Mouse (Mus musculus) embryonic facial prominence, embryonic 11.5 days (tissue): ENCODE measurements at regions not wholly inside any gene's neighbourhood (a gene's known extent, or its start where the extent isn't known, plus 50 kb on each side); places are given as distances from the start of the nearest gene placed in this dataset.
A peak's percentile ranks its signal among the peaks of the same experiment; 100 is the strongest.

Experiments
- ATAC-seq: fragments of 200-750 bp; cut with Nextera tagmentation; replicated peaks from 2 replicates; pipeline ENCODE4 v1.8.0; 2017; ENCODE audit warnings: low read depth; ENCODE audit not compliant: insufficient number of reproducible peaks, low FRiP score, low TSS enrichment
- DNase-seq: peaks from one replicate; pipeline ENCODE4 v3.0.0-alpha.2; 2015; ENCODE audit warnings: low spot score
- H3K27ac ChIP-seq: fragments of 300-500 bp; sonication (generic); replicated peaks from 2 replicates; pipeline ENCODE4 v1.5.1; 2014; ENCODE audit warnings: mild to moderate bottlenecking, low read depth, low read length, control low read depth
- H3K27me3 ChIP-seq: fragments of 300-500 bp; sonication (generic); 2 replicates; pipeline ENCODE4 v1.6.1; 2014; ENCODE audit warnings: mild to moderate bottlenecking, low read length, moderate library complexity, mixed read lengths; ENCODE audit not compliant: control insufficient read depth, insufficient read depth
- H3K36me3 ChIP-seq: fragments of 300-500 bp; sonication (generic); replicated peaks from 2 replicates; pipeline ENCODE4 v1.6.1; 2014; ENCODE audit warnings: low read depth, mild to moderate bottlenecking, low read length, moderate library complexity, mixed read lengths; ENCODE audit not compliant: control insufficient read depth, insufficient read depth
- H3K4me1 ChIP-seq: fragments of 300-500 bp; sonication (generic); 2 replicates; pipeline ENCODE4 v1.6.1; 2014; ENCODE audit warnings: low read length, mixed read lengths; ENCODE audit not compliant: control insufficient read depth, insufficient read depth
- H3K4me2 ChIP-seq: fragments of 300-500 bp; sonication (generic); 2 replicates; pipeline ENCODE4 v1.6.1; 2014; ENCODE audit warnings: low read depth, mild to moderate bottlenecking, control low read depth, low read length, moderate library complexity
- H3K4me3 ChIP-seq: fragments of 300-500 bp; sonication (generic); 2 replicates; pipeline ENCODE4 v1.5.1; 2014; ENCODE audit warnings: low read depth, low read length, control low read depth
- H3K9ac ChIP-seq: fragments of 300-500 bp; sonication (generic); replicated peaks from 2 replicates; pipeline ENCODE4 v1.6.1; 2014; ENCODE audit warnings: mild to moderate bottlenecking, control low read depth, low read length
- H3K9me3 ChIP-seq: fragments of 300-500 bp; sonication (generic); replicated peaks from 2 replicates; pipeline ENCODE4 v1.6.1; 2016; ENCODE audit warnings: mild to moderate bottlenecking, low read length, inconsistent platforms, mixed read lengths; ENCODE audit not compliant: control insufficient read depth
- WGBS: fragments of 180-500 bp; shearing (Covaris S2); extraction: QIAGEN DNeasy Blood & Tissue Kit; methylation state at CpG from one replicate; pipeline ENCODE4 v1.1.7; 2014; 5-methylcytosine and 5-hydroxymethylcytosine counted together

DNA sequence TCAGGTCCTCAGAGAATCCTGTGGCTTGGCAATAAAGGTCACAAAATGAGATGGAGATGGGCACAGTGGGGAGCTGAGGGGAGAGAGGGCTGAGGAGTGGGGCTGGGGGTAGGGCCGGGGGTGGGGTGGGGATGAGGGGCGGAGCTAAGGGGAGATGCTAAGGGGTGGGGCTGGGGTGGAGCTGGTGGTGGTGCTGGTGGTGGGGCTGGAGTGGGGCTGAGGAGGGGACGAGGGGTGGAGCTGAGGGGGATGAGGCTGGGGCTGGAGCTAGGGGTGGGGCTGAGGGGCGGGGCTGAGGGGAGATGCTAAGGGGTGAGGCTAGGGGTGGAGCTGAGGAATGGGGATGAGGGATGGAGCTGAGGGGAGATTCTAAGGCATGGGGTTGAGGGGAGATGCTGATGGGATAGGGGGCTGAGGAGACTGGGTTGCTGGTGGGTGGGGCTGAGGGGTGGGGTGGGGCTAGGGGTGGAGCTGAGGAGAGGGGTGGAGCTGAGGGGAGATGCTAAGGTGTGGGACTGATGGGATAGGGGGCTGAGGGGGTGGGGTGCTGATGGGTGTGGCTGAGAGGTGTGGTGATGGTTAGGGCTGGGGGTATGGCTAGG lies 165.5 kb downstream of the Suds3 start:
- Histone ChIP-seq H3K27me3 (no peaks in the 10 kb centered on the region), H3K27ac (no peak overlapping the region), H3K9ac (no peak overlapping the region), H3K9me3 (no peaks in the 10 kb centered on the region), H3K36me3 (no peaks in the 10 kb centered on the region), H3K4me2 (no peak overlapping the region), H3K4me3 (no peak overlapping the region), H3K4me1 (no peaks in the 10 kb centered on the region)
- ATAC-seq = no peak
- no peak for DNase-seq
- 18% methylated on average over 3 of the region's 4 CpGs for WGBS

DNA sequence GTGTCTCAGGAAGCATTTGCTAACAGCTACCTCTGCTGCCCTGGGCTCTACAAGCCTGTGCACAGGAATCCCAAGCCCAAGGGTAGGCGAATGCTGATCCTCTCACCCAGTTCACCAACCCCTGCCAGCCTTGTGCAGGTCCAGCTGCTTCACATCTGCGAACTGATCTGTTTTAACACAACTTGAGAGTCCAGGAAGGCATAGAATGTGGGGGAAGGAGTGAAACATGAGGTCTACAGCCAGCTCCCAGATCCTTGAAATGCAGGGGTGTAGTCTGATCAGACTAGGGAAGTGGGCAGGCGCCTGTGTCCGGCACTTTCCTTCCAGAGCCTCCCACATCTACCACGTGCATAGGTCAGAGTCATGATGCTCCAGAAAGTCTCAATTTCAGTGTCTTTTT lies 181.3 kb downstream of the Suds3 start:
- DNase-seq = no peak
- ATAC-seq = no peak
- H3K9me3 ChIP-seq = no peaks in the 10 kb centered on the region
- no peaks in the 10 kb centered on the region for H3K4me1 ChIP-seq
- H3K4me2 ChIP-seq = no peak overlapping the region
- H3K27me3 ChIP-seq = no peaks in the 10 kb centered on the region
- no peak overlapping the region for H3K9ac ChIP-seq
- H3K36me3 ChIP-seq = no peaks in the 10 kb centered on the region
- 69% methylated on average over 5 of the region's 5 CpGs for WGBS
- no peak overlapping the region for H3K4me3 ChIP-seq
- no peak overlapping the region for H3K27ac ChIP-seq

DNA sequence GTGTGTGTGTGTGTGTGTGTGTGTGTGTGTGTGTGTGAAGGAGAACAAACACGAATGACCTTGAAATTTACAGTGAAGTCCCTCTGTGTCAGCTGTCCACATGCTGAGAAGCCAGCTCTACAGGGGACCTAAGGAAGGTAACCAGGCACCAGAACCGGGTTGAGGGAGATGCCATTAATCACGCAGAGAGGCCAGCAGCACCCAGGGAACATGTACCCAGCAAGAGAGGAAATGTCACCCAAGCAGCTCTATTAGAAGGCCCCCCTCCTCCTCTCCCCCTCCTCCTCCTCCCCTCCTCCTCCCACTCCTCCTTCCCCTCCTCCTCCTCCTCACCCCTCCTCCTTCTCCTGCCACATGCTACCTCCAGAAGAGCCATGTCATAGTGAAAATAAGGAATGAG lies 181.8 kb downstream of the Suds3 start:
- DNase-seq (no peak), ATAC-seq (no peak)
- Histone ChIP-seq H3K27me3 (no peaks in the 10 kb centered on the region), H3K9ac (no peak overlapping the region), H3K4me2 (no peak overlapping the region), H3K27ac (no peak overlapping the region), H3K36me3 (no peaks in the 10 kb centered on the region), H3K4me1 (no peaks in the 10 kb centered on the region), H3K4me3 (no peak overlapping the region), H3K9me3 (no peaks in the 10 kb centered on the region)
- 45% methylated on average over 3 of the region's 3 CpGs for WGBS

DNA sequence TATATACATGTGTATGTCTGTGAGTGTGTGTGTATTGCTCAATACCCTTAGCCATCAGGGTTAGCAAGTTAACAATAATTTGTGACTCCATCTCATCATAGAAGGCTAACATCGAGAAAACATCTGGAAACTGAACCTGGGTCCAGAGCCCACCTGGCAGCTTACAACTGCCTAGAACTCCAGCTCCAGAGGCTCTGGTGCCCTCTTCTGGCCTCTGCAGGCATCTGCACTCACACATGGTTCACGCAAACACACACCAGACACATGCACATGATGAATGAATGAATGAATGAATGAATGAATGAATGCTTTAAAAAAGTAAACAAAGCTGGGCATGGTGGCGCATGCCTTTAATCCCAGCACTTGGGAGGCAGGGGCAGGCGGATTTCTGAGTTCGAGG lies 182.8 kb downstream of the Suds3 start:
- no peak for ATAC-seq
- WGBS = 89% methylated on average over 5 of the region's 5 CpGs

DNA sequence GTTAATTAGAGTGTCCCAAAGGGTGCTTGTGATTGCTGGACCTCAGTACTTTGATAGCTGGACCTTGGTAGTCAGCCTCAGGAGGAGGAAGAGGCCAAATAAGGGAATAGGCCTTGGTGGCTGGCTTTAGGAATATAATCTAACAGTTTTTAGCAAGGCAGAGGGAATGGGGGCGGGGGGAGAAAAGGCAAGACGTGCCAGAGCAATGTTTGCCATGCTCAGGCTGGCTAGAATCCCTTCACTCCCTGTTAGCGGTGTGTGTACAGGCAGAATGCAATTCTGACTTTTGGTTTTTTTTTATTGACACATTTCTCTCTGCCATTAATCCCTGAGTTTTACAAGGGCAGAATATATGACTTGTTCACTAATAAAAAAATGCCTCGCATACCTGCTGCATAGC lies 192.2 kb downstream of the Suds3 start:
- WGBS = 52% methylated on average over 4 of the region's 4 CpGs
- Histone ChIP-seq H3K4me2 (no peak overlapping the region), H3K4me3 (no peak overlapping the region), H3K36me3 (no peaks in the 10 kb centered on the region), H3K27ac (no peak overlapping the region), H3K9ac (no peak overlapping the region), H3K4me1 (no peaks in the 10 kb centered on the region), H3K9me3 (no peaks in the 10 kb centered on the region), H3K27me3 (no peaks in the 10 kb centered on the region)
- DNase-seq = no peak
- no peak for ATAC-seq

More for the DNA sequence above, 182.8 kb downstream of the Suds3 start:
- Histone ChIP-seq H3K4me3 (no peak overlapping the region), H3K27ac (no peak overlapping the region), H3K9ac (no peak overlapping the region), H3K4me1 (no peaks in the 10 kb centered on the region), H3K9me3 (no peaks in the 10 kb centered on the region), H3K27me3 (no peaks in the 10 kb centered on the region), H3K36me3 (no peaks in the 10 kb centered on the region), H3K4me2 (no peak overlapping the region)
- no peak for DNase-seq

DNA sequence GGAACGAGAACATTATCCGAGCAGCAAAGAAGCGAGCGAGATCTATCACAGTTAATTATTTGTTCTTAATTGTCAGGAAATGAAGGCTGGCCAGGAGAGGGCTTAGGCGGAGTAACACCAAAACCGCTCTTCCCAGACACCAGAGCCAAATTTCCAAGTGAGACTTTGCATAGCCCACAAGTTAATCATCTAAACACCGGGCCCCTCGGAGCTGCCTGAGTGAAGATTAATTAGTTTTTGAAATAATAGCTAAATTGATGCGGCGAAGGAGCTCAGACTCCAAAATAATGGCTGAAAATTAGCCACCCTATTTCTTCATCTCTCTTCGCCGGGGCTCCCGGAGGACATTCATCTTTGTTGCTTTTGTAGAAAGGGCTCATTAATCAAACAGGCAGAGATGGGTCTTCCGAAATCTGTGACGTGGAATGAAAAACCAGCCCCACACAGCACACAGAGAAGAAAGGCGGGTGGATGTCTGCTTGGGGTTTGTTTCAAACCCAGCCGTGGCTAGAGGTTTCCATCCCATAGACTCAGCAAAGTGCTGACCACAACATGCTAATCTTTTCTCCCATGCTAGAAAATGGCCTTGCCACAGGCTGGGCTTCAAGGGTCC lies 193.7 kb downstream of the Suds3 start:
- ATAC-seq (no peak), DNase-seq (no peak)
- no peak overlapping the region for H3K4me2 ChIP-seq
- H3K27me3 ChIP-seq = no peaks in the 10 kb centered on the region
- H3K9ac ChIP-seq = no peak overlapping the region
- H3K27ac ChIP-seq = no peak overlapping the region
- H3K9me3 ChIP-seq = no peaks in the 10 kb centered on the region
- no peaks in the 10 kb centered on the region for H3K36me3 ChIP-seq
- WGBS = 68% methylated on average over 17 of the region's 17 CpGs
- no peak overlapping the region for H3K4me3 ChIP-seq
- no peaks in the 10 kb centered on the region for H3K4me1 ChIP-seq

DNA sequence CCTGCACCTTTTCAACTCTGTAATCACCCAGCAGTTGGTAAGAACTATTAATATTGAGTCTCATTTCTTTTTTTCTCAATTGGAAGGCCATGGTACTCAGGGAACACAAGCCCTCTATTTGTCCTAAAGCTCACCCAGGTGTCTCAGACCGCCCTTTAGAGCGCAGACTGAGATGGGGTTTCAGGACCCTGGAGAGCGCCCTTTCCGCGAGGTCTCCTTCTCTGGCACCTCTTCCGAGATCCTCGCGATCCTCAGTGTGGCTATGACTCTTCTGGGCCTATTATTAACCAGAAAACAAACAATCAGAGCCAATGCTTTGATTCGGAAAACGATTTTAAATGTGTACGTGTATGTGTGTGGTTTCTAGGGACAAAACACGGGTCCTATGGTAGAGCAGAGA lies 201.0 kb downstream of the Suds3 start:
- H3K4me3 ChIP-seq = no peak overlapping the region
- WGBS = 41% methylated on average over 12 of the region's 12 CpGs
- H3K27ac ChIP-seq = no peak overlapping the region
- H3K9ac ChIP-seq = no peak overlapping the region
- ATAC-seq (no peak), DNase-seq (peak; percentile 76)
- H3K27me3 ChIP-seq = no peaks in the 10 kb centered on the region
- no peaks in the 10 kb centered on the region for H3K36me3 ChIP-seq
- no peaks in the 10 kb centered on the region for H3K4me1 ChIP-seq
- no peaks in the 10 kb centered on the region for H3K9me3 ChIP-seq
- H3K4me2 ChIP-seq = no peak overlapping the region

DNA sequence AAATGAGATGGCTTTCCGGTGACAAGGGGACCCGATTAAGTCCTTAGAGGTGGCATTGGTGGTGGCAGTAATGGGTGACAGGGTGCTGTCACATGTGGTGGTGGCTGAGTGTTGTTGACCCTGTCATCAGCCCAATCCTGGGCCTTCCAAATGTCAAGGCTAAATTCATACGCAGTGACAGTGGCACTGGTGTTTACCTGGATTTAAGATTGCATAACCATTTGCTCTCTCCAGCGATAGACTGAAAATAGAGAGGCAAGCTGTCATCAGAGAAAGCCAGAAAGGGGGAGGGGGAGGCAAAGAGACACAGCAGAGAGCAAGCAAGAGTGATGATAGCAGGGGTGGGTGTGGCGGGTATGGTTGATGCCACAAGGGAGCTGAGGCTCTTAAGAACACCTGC lies 215.1 kb downstream of the Suds3 start:
- Histone ChIP-seq H3K27me3 (no peaks in the 10 kb centered on the region), H3K27ac (no peak overlapping the region), H3K36me3 (no peaks in the 10 kb centered on the region), H3K9ac (no peak overlapping the region), H3K4me1 (no peaks in the 10 kb centered on the region), H3K9me3 (no peaks in the 10 kb centered on the region), H3K4me3 (no peak overlapping the region), H3K4me2 (no peak overlapping the region)
- ATAC-seq = no peak
- DNase-seq = no peak
- 87% methylated on average over 5 of the region's 5 CpGs for WGBS
